Mouse (Mus musculus): ENCODE data around the gene Osbpl10.

DNA sequence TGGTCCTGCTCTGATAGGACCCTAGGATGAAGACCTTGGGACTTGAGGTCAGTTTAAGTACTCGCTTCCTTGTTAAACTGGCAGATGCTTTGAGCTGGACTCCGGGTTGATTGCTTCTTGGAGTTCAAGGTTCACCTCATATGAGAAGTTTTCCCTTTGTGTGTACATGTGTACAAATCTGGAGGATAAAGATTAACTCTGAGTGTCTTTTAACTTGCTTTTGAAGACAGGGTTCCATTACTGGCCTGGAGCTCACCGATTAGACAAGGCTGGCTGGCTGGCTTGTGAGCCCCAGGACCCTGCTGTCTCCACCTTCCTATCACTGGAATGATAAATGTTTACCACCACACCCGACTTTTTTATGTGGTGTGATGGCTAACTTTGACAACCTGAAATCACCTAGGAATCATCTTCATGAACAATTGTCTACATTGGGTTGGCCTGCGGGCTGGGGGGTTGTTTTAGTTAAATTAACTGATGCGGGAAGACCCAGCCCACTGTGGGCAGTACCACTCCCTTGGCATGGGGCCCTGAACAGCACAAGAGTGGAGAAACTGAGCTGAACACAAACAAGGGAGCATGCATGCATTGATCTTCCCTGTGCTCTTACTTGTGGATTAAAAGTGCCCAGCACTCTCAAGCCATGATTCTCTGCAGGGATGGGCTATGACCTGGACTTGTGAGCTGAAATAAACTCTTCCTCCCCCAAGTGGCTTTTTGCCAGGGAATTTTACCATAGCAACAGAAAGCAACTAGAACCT, 20.8 kb downstream of the Osbpl10 start:
- TF ChIP-seq CTCF (IDR thresholded peaks at IDR 0.05; ENCODE audit: low read depth) (no peak), EP300 (IDR thresholded peaks at IDR 0.05; ENCODE audit: low read depth) (no peak)

All from heart, postnatal 0 days (tissue).